Mouse (Mus musculus): ENCODE measurements around the gene Mrc2.

GRCm38 (mm10) chr11:105281763-105282459, 10.5 kb upstream of the Mrc2 start:
- TF ChIP-seq CTCF (conservative IDR thresholded peaks at IDR 0.05; ENCODE audit: insufficient read depth, insufficient read length, low read depth, low read length) (no peak), POLR2A (IDR thresholded peaks at IDR 0.05; ENCODE audit: low read depth, low read length) (no peak)
